Mouse (Mus musculus) embryo, embryonic 10.5 days (tissue): ENCODE measurements at regions not wholly inside any gene's neighbourhood (a gene's known extent, or its start where the extent isn't known, plus 50 kb on each side); places are given as distances from the start of the nearest gene placed in this dataset.
"Not testable (repeated sequence)": the region's sequence is repeated elsewhere in the genome, so short reads cannot be mapped to it uniquely, and the experiment has no call there.

Experiments used
- DNase-seq: peaks from one replicate; pipeline ENCODE4 v3.0.0-alpha.2; 2015; ENCODE audit warnings: low spot score

GRCm38 (mm10) chr5:74827944-74828343 is 125.2 kb upstream of the Lnx1 start:
- DNase-seq: peak; percentile 67

GRCm38 (mm10) chr5:74825517-74826254 is 123.0 kb upstream of the Lnx1 start:
- DNase-seq: no peak

GRCm38 (mm10) chr5:74823719-74824118 is 121.0 kb upstream of the Lnx1 start:
- no peak for DNase-seq

- DNase-seq: no peak
These were observed 119.3 kb upstream of the Lnx1 start for GRCm38 (mm10) chr5:74821969-74822368.

GRCm38 (mm10) chr5:74816523-74816922 is 113.8 kb upstream of the Lnx1 start:
- no peak for DNase-seq

GRCm38 (mm10) chr5:74813396-74813795 is 110.7 kb upstream of the Lnx1 start:
- no peak for DNase-seq

- DNase-seq: no peak
These were observed 108.3 kb upstream of the Lnx1 start for GRCm38 (mm10) chr5:74811046-74811445.

- DNase-seq: no peak
These were observed 105.0 kb upstream of the Lnx1 start for GRCm38 (mm10) chr5:74807581-74808221.

- no peak for DNase-seq
These were observed 99.2 kb upstream of the Lnx1 start for GRCm38 (mm10) chr5:74801946-74802345.

- no peak for DNase-seq
These were observed 97.6 kb upstream of the Lnx1 start for GRCm38 (mm10) chr5:74800351-74800750.

GRCm38 (mm10) chr5:74796421-74797067 is 93.8 kb upstream of the Lnx1 start:
- peak; percentile 93 for DNase-seq

- DNase-seq: no peak
These were observed 92.0 kb upstream of the Lnx1 start for GRCm38 (mm10) chr5:74794726-74795125.

GRCm38 (mm10) chr5:74793431-74793830 is 90.7 kb upstream of the Lnx1 start:
- DNase-seq: no peak

- peak; percentile 53 for DNase-seq
These were observed 90.2 kb upstream of the Lnx1 start for GRCm38 (mm10) chr5:74792936-74793335.

- peak; percentile 85 for DNase-seq
These were observed 89.6 kb upstream of the Lnx1 start for GRCm38 (mm10) chr5:74792301-74792700.

- DNase-seq: not testable (repeated sequence)
These were observed 87.8 kb upstream of the Lnx1 start for GRCm38 (mm10) chr5:74790501-74790900.

- DNase-seq: no peak
These were observed 81.2 kb upstream of the Lnx1 start for GRCm38 (mm10) chr5:74783906-74784305.

GRCm38 (mm10) chr5:74778076-74778465 is 75.4 kb upstream of the Lnx1 start:
- no peak for DNase-seq

- DNase-seq: no peak
These were observed 74.8 kb upstream of the Lnx1 start for GRCm38 (mm10) chr5:74777381-74778075.

- no peak for DNase-seq
These were observed 73.4 kb upstream of the Lnx1 start for GRCm38 (mm10) chr5:74776081-74776480.

GRCm38 (mm10) chr5:74775596-74775995 is 72.9 kb upstream of the Lnx1 start:
- DNase-seq: no peak

GRCm38 (mm10) chr5:74773558-74774429 is 71.1 kb upstream of the Lnx1 start:
- no peak for DNase-seq
